Mouse (Mus musculus) liver, embryonic 14.5 days (tissue): Measurements from ENCODE around the gene Larp1b. TPM values are rescaled to one million over a fixed set of nuclear protein-coding genes. Genes with fewer than 3 reads are reported as not detected.

ENCODE experiments used
- ATAC-seq: fragments of 200-750 bp; cut with Nextera tagmentation; 2 replicates; pipeline ENCODE4 v1.8.0; 2017; ENCODE audit warnings: moderate number of reproducible peaks, mild to moderate bottlenecking, moderate library complexity; ENCODE audit not compliant: insufficient read depth
- DNase-seq, 3 experiments: peaks; one replicate each; pipeline ENCODE4 v3.0.0-alpha.2; 2012 to 2013; ENCODE audit warnings: low read depth in 3 of 3, low spot score in 3 of 3
- H3K27ac ChIP-seq: fragments of 300-500 bp; sonication (generic); 2 replicates; pipeline ENCODE4 v1.5.1; 2014; ENCODE audit warnings: moderate library complexity, mild to moderate bottlenecking, control low read depth, inconsistent platforms
- H3K27me3 ChIP-seq: fragments of 300-500 bp; sonication (generic); 2 replicates; pipeline ENCODE4 v1.6.1; 2014; ENCODE audit warnings: mild to moderate bottlenecking, low read length, moderate library complexity; ENCODE audit not compliant: control insufficient read depth, insufficient read depth
- H3K36me3 ChIP-seq: fragments of 300-500 bp; sonication (generic); replicated peaks from 2 replicates; pipeline ENCODE4 v1.6.1; 2014; ENCODE audit warnings: low read depth; ENCODE audit not compliant: control insufficient read depth, insufficient read depth
- H3K4me1 ChIP-seq, 2 experiments: fragments of 200-500 bp in 1 of 2; fragments of 300-500 bp in 1 of 2; sonication (generic) in 1 of 2; replicated peaks; 2 replicates each; pipeline ENCODE4 v1.6.1; 2012 to 2014; ENCODE audit warnings: antibody characterized with exemption in 1 of 2, inconsistent platforms in 1 of 2, low read length in 1 of 2; ENCODE audit not compliant: control insufficient read depth in 2 of 2, insufficient read depth in 2 of 2
- H3K4me2 ChIP-seq: fragments of 300-500 bp; sonication (generic); 2 replicates; pipeline ENCODE4 v1.6.1; 2014; ENCODE audit warnings: low read depth, mild to moderate bottlenecking, control low read depth, moderate library complexity
- H3K4me3 ChIP-seq, 2 experiments: fragments of 200-500 bp in 1 of 2; fragments of 300-500 bp in 1 of 2; sonication (generic) in 1 of 2; 2 replicates each; pipeline ENCODE4 v1.5.1; 2012 to 2014; ENCODE audit warnings: low read depth in 2 of 2, low read length in 2 of 2, mild to moderate bottlenecking in 2 of 2, control low read depth in 1 of 2, inconsistent platforms in 1 of 2, moderate library complexity in 1 of 2; ENCODE audit not compliant: insufficient read depth in 1 of 2
- H3K9ac ChIP-seq: fragments of 300-500 bp; sonication (generic); replicated peaks from 2 replicates; pipeline ENCODE4 v1.6.1; 2014; ENCODE audit warnings: mild to moderate bottlenecking, control low read depth, moderate library complexity
- H3K9me3 ChIP-seq: fragments of 300-500 bp; sonication (generic); 2 replicates; pipeline ENCODE4 v1.6.1; 2016; ENCODE audit warnings: low read length, mixed read lengths; ENCODE audit not compliant: control insufficient read depth
- CTCF ChIP-seq: IDR thresholded peaks from 2 replicates; pipeline ENCODE4 v1.5.1; 2016; ENCODE audit warnings: antibody characterized with exemption, low read depth, control low read depth
- EP300 ChIP-seq: IDR thresholded peaks from 2 replicates; pipeline ENCODE4 v1.6.1; 2016; ENCODE audit warnings: antibody characterized with exemption, low read depth
- WGBS: fragments of 180-500 bp; shearing (Covaris S2); extraction: QIAGEN DNeasy Blood & Tissue Kit; methylation state at CpG from one replicate; pipeline ENCODE4 v1.1.7; 2014; ENCODE audit not compliant: insufficient replicate concordance; 5-methylcytosine and 5-hydroxymethylcytosine counted together
- polyA plus RNA-seq, 2 experiments: library from polyadenylated mRNA; depleted of rRNA in 1 of 2; stranded (reverse) in 1 of 2; unstranded in 1 of 2; fragments of >200 nt; fragmentation: Nextera tagmentation in 1 of 2; extraction: Ambion mirVana in 1 of 2; gene quantifications; 2 replicates each; pipeline versions ENCODE4 v1.2.1 to v1.2.3; 2012 to 2014

Larp1b gene
- polyA plus RNA-seq, 2 experiments: 7.5 to 9.0 TPM

DNA sequence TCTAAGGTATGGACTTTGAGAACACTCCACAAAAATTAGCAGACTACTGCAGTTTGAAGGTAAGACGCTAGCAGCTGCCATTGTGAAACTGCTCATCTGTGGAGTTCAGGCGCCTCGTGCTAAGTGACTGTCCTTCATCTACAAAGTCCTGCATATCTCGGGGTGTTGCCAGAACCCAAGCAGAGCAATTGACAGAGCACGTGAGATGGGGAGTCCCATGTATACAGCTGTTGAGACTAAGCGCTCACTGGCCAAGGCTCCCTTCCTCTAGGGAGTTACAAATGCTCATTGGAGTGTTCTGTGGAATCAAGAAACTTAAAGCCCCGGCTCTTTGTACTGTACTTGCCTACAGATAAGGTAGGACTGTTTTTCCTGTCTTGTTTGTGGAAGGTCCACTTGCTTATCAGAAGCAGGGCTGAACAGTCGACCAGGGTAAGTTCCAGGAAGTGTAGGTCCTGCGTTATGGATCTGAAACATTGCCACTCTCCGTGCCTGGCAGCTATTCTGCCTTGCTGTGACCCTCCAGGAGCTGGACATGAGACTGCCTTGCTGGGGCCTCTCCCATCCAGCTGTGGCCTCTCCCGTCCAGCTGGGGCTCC is 94.2 kb downstream of the Larp1b start:
- Histone ChIP-seq H3K9ac (no peak overlapping the region), H3K27me3 (no peaks in the 10 kb centered on the region), H3K36me3 (no peaks in the 10 kb centered on the region), H3K9me3 (no peaks in the 10 kb centered on the region), H3K4me2 (no peak overlapping the region), H3K27ac (no peak overlapping the region), H3K4me1 (peaks cover 0 to 5% of the 10 kb centered on the region in 2 experiments; a peak in 2 of 4 replicates), H3K4me3 (no peak overlapping the region)
- TF ChIP-seq CTCF (no peak), EP300 (no peak)
- 29% methylated on average over 11 of the region's 11 CpGs for WGBS
- no peak for ATAC-seq
- no peak for DNase-seq

DNA sequence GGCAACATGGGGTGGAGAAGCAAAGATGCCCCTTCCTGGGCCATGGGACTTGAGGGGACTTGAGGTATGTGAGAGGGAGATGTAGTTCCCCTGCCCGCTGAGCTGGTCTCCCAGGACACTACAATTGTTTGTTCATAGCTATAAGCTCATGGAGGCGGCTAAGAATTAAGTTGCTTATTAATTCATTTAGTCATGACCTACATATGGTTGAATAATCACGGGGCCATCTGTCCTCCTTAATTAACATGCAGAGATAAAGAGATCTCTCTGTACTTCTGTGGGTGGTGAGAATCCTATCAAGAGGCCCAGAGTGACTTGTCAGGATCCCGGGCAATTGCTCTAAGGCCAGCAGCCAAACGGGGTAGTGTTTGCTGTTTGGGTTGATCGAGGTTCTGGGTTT is 98.2 kb downstream of the Larp1b start:
- Histone ChIP-seq H3K36me3 (no peaks in the 10 kb centered on the region), H3K9ac (no peak overlapping the region), H3K4me3 (no peak overlapping the region), H3K4me2 (no peak overlapping the region), H3K9me3 (no peaks in the 10 kb centered on the region), H3K27ac (no peak overlapping the region), H3K27me3 (no peaks in the 10 kb centered on the region), H3K4me1 (peaks cover 0 to 5% of the 10 kb centered on the region in 2 experiments; a peak in 2 of 4 replicates)
- TF ChIP-seq CTCF (no peak), EP300 (no peak)
- DNase-seq (no peak), ATAC-seq (no peak)
- WGBS: 63% methylated on average over 6 of the region's 6 CpGs

- Histone ChIP-seq H3K4me2 (no peak overlapping the region), H3K4me3 (no peak overlapping the region), H3K9ac (no peak overlapping the region), H3K36me3 (no peaks in the 10 kb centered on the region), H3K27ac (no peak overlapping the region), H3K27me3 (no peaks in the 10 kb centered on the region), H3K9me3 (no peaks in the 10 kb centered on the region), H3K4me1 (no peaks in the 10 kb centered on the region)
- no peak for ATAC-seq
- DNase-seq: no peak
- WGBS: 51% methylated on average over 3 of the region's 3 CpGs
- TF ChIP-seq CTCF: no peak
- no peak for TF ChIP-seq EP300
These were observed 103.7 kb downstream of the Larp1b start for GRCm38 (mm10) chr3:41053334-41053733.

GRCm38 (mm10) chr3:41058395-41058794 is 108.8 kb downstream of the Larp1b start:
- H3K9me3 ChIP-seq: no peaks in the 10 kb centered on the region
- no peak overlapping the region for H3K4me3 ChIP-seq
- DNase-seq: no peak
- no peaks in the 10 kb centered on the region for H3K4me1 ChIP-seq
- ATAC-seq: no peak
- H3K27me3 ChIP-seq: no peaks in the 10 kb centered on the region
- WGBS: 65% methylated on average over 2 of the region's 2 CpGs
- no peaks in the 10 kb centered on the region for H3K36me3 ChIP-seq
- H3K27ac ChIP-seq: no peak overlapping the region
- TF ChIP-seq CTCF (no peak), EP300 (no peak)
- H3K4me2 ChIP-seq: no peak overlapping the region
- no peak overlapping the region for H3K9ac ChIP-seq

- Histone ChIP-seq H3K27ac (no peak overlapping the region), H3K27me3 (no peaks in the 10 kb centered on the region), H3K4me3 (no peak overlapping the region), H3K4me2 (no peak overlapping the region), H3K36me3 (no peaks in the 10 kb centered on the region), H3K9me3 (no peaks in the 10 kb centered on the region), H3K4me1 (no peaks in the 10 kb centered on the region), H3K9ac (no peak overlapping the region)
- DNase-seq (no peak), ATAC-seq (no peak)
- 59% methylated on average over 3 of the region's 3 CpGs for WGBS
- TF ChIP-seq EP300 (no peak), CTCF (no peak)
These were observed 109.6 kb downstream of the Larp1b start for GRCm38 (mm10) chr3:41059249-41059648.
